Mouse (Mus musculus): ENCODE data around the gene AC161166.1.
"Not testable (repeated sequence)": the region's sequence is repeated elsewhere in the genome, so short reads cannot be mapped to it uniquely, and the experiment has no call there.

The AC161166.1 gene

DNA sequence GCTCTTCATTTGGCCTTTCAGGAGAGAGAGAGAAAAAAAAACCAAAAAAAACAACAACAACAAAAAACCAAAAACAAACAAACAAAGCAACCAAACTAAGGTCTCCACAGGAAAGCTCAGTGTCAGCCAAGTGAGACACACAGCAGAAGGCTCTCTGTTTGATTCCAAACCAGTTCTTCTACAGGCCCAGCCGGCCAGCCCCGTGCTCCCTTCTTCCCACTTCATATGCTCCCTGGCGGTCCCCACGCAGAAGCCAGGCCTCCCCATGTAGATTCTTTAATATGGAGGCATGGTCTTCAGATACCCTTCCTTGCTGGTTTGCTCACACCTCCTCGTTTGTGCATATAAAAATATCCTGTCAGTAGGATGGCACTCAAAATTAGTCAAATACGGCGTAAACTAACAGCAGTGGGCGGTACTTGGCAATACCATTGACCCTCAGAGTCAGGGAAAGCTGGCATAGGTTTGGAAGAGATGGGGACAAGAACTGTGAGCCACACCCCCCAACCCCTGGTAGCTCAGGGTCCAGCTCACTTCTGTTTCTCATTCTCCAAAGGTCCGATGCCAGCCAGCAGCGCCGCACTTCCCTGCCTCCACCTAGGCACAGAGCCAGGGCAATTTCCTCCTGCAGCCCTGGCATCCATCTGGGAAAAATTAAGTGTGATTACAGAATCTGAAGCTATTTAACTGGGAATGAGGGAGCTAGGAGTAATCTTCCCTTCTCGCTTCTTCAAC lies 13.6 kb upstream of the AC161166.1 start:
- no peak for DNase-seq (ENCODE audit: extremely low read depth, low read depth)

DNA sequence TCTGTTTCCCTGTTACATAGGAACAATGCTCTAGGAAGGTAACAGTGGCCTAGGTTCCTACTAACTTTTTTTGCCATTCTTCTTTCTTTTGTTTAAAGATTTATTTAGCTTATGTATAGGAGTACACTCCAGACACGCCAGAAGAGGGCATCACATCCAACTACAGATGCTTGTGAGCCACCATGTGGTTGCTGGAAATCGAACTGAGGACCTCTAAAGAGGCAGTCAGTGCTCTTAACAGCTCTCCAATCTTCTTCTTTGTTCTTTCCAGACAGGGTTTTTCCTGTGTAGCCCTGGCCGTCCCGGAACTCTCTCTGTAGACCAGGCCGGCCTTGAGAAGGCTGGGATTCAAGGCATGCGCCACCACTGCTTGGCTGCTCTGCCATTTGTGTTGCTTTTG lies 12.7 kb upstream of the AC161166.1 start:
- no peak for DNase-seq (ENCODE audit: extremely low read depth, low read depth)

DNA sequence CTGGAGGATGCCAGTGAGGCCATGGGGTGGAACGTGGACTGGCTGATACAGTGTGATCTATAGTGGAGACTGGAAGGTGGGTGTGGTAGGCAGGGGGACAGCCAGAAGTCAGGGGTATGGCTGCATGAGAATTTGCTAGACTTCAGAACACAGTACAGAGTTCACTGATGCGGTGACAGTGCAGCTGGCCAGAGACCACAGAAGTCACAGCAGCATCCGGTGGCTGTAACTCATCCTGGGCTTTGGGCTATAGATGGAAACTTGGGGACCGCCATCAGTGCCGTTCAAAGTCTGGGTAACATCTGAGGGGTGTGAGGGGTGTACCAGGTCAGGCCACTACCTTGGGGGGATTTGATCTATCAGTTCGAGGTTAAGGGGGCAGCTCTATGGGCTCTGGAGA lies 11.5 kb upstream of the AC161166.1 start:
- no peak for DNase-seq (ENCODE audit: extremely low read depth, low read depth)

DNA sequence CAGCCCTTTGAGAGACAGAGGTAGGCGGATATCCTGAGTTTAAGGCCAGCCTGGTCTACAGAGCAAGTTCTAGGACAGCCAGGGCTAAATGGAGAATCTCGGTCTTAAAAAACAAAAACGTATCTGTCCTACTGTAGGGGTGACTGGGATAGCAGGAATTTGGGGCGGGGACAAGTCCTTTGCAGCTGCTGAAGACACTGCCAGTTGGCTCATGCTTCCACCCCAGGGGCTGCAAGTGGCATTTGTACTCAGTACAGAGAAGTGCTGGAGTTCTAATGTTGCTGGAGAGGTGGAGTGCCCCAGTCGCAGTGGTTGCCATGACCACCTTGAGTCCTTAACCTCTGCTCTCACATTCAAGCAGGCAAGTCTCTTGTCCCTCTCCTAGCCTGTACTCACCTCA lies 10.6 kb upstream of the AC161166.1 start:
- DNase-seq (ENCODE audit: extremely low read depth, low read depth) = no peak

DNA sequence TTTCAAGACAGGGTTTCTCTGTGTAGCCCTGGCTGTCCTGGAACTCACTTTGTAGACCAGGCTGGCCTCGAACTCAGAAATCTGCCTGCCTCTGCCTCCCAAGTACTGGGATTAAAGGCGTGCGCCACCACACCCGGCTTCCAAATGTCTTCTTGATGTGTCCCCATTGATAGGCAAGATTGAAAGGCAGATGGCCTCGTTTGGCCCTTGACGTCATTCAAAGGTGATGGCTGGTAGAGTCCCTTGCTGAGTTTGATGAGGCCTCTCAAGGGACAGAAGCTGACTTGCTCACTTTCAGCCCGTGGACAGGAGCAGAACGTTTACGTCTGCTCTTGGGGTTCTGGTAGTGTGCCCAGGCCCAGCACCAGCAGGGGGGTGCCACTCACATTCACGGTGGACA lies 7.8 kb upstream of the AC161166.1 start:
- not testable (repeated sequence) for DNase-seq (ENCODE audit: extremely low read depth, low read depth)

DNA sequence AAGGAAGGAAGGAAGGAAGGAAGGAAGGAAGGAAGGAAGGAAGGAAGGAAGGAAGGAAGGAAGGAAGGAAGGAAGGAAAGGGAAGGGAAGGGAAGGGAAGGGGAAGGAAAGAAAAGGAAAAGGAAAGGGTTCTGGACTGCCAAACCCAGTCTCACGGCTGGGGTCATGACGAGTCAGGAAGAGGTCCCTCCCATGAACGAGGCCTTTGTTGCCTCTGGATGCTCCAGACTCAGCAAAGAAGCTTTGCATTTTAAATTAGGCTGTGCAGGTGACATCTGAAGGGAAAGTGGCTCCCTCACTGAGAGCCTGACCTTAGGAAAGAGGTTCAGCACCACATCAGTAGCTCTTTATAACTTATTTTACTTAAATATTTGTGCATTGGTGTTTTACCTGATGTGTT lies 6.9 kb upstream of the AC161166.1 start:
- no peak for DNase-seq (ENCODE audit: extremely low read depth, low read depth)

DNA sequence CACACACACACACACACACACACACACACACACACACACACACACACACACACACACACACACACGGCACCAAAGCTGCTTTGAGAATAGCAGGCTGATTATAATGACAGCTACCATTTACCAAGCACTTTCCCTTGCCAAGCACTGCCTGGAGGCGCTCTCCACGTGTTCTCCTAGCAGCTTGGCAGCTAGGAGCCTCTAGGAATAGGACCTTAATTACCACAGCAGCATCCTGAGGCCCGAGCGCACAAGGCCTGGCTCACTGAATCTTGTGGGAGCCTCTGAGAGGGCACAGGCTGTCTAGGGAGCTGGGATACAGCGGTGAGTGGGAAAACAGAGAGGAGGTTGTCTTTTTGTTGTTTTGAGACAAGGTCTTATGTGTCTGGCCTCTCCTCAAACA lies 5.4 kb upstream of the AC161166.1 start:
- no peak for DNase-seq (ENCODE audit: extremely low read depth, low read depth)

DNA sequence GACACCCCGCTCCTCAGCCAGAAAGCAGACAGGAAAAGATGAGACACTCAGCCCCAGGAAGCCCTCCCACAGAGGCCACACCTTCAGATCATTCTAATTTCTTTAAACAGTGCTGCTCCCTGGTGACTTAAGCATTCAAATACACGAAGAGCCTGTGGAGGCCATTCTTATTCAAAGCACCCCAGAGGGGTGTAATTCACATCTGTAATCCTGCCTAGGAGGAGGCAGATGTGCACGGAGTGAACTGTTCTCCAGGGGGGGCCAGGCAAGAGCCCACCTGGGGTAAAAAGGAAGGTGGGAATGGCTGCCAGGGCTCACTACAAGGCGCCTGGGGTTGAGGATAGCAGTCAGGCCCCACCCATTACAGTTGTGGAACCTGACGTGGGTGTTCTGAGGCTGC lies 4.8 kb upstream of the AC161166.1 start:
- no peak for DNase-seq (ENCODE audit: extremely low read depth, low read depth)

DNA sequence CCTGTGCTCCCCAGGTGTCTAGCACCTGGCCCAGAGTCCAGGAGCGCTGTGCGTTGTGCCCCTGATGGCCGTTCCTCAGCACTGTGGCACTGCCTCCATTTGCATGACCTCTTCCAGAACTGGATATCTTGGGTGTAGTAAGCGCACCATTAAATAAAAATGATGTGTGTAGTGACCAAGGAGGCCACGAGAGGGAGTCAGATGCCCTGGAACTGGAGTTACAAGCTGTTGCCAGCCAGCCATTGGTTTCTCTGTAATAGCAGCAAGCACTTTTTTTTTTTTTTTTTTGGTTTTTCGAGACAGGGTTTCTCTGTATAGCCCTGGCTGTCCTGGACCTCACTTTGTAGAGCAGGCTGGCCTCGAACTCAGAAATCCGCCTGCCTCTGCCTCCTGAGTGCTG lies 4.1 kb upstream of the AC161166.1 start:
- not testable (repeated sequence) for DNase-seq (ENCODE audit: extremely low read depth, low read depth)

DNA sequence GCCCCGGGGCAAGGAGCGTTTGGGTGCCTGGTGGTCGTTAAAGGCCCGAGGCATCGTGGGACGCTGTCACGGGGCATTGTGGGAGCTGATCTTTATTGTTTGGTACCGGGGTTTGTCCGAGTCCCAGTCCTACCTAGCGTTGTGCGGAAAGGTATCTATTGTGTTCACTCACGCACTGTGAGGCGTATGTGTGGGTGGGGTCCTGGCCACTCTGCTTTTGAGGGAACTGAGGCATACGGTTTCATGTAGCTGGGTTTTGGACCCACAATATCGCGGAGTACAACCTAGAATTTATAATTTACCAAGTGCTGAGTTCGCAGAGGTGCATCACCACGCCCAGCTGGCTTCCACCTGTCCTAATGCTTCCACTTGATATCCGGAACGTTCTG lies 4.5 kb downstream of the AC161166.1 start:
- no peak for DNase-seq (ENCODE audit: extremely low read depth, low read depth)

DNA sequence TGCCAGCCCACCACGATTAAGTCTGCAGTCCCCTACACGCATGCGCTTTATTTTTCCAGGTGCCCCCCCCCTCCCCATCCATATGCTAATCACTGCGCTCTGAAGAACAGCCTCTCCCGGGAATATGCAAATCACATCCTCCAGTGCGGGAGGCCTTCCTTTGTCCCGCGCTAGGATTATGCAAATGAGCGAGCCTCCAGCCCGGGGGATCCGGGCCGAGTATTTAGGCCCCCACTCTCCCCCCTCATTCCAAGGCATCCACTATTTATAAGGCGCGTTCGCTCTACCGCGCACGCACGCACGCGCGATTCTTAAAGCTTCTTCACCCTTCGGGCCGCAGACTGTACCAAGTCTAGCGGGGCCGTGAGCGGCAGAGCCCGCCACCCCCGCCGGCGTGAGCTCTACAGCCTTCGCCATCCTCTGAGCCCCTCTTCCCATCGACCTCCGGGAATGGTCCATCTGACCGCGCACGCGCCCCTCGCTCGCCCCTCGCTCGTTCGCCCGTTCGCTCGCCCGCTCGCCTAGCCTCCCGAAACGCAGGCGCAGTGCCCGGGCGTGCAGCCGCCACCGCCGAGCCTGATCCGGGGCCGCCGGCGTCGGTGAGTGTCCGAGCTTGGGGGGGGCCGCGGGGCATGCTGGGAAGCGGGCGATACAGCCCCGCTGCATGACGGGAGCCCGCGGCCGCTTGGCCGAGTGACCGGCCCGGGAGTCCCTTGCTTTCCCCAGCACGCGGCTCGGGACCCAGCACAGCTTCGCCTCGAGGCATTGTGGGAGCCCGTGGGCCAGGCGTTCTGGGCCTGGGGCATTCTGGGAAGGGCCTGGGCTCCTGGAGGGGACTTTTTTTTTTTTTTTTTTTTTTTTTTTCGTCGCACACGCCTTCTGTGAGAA lies 5.2 kb downstream of the AC161166.1 start, which contains the start of gene Zfp428:
TSS of gene Zfp428 (plus strand) at position 169 of the 888 bp plus-strand sequence.
- DNase-seq (ENCODE audit: extremely low read depth, low read depth) = peak; percentile 62

DNA sequence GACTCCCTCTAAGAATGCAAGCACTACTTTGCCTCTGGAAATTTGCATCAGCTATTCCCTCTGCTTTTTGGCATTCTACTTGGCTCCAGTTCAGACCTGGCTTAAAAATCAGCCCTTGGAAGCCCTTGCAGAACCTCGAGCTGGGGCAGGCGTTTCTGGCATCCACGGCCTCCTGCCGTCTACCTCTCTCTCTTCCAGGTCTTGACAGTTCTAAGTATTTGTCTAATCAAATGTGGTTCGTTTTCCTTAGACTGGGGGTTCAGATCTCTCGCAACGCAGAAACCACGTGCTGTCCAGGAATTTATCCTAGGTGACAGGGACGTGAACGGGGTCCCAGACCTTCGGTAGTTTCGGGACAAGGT lies 5.8 kb downstream of the AC161166.1 start:
- no peak for DNase-seq (ENCODE audit: extremely low read depth, low read depth)

DNA sequence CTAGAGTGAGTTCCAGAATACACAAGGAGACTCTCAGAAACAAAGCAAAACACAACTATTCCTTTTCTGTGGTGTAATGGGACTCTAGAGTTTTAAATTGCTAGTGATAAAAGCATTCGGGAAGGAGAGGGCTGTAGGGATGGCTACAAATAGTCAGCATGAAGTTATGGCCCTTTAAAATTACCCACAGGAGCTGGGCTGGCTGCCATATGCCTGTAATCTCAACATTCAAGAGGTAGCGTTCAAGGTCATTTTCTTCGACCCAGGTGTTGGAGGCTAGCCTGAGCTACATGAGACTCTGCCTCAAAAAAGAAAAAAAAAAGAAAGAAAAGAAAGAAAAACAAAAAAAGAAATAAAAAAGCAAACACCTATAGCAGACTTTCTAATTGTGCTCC lies 6.2 kb downstream of the AC161166.1 start:
- no peak for DNase-seq (ENCODE audit: extremely low read depth, low read depth)

DNA sequence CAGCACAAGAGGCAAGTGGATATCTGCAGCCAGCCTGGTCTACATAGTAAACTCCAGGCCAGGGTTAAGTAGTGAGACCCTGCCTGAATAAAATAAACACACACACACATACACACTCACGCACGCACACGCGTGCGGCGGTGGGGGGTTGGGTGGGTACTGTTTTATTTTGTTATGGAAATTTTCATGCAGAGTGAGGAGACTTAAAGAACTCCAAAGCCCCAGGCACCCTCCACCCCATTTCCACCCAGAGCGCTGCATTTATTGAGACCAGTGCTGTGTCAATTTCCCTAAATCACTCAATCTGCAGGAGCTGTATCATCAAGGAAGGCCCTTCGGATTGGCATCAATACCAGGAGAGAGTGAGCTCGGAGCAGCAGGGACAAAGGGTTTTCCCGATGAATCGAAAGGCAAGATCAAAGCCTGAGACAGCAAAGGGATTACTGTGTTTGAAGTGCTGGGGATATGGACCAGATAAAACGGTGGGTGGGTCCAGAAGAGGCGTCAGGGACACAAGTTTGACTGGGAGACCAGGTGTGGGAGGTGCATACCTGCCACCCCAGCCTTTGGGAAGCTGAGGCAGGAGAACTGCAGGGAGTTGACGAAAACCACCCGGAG lies 6.7 kb downstream of the AC161166.1 start:
- DNase-seq (ENCODE audit: extremely low read depth, low read depth) = no peak

DNA sequence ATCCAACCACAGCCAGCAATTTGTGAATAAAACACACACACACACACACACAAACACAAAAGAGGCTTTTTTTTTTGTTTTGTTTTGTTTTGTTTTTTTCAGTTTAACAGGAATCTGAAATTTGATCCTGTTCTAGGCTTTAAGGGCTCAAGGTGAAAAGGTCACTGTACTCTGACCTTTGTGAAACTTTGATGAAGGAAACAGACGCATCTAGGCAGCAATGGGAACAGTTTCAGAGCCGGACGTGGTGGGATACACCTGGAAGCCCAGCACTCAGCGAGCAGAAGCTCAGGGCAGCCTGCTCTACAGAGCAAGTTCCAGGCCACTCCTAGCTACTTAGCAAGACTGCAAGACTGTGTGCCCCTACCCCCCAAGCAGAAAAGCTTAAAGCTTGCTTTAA lies 7.4 kb downstream of the AC161166.1 start:
- no peak for DNase-seq (ENCODE audit: extremely low read depth, low read depth)

DNA sequence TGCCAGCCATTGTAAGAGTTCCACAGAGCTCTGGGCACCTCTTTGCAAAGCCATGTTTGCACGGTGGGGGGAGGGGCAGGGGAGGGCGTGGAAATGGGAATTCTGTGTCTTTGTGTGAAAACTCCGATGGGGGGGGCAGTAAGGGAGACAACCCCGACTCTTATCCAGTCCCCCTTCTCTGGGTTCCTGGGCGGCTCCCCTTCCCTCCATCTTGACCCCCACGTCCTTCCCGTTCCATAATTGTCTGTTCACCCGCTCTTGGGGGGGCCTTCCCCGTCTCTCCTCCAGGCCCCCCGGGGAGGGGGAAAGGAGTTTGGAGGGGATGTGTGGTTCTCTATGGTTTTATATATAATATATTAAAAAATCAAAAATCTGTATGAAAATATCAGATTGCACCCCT lies 8.3 kb downstream of the AC161166.1 start:
- no peak for DNase-seq (ENCODE audit: extremely low read depth, low read depth)

DNA sequence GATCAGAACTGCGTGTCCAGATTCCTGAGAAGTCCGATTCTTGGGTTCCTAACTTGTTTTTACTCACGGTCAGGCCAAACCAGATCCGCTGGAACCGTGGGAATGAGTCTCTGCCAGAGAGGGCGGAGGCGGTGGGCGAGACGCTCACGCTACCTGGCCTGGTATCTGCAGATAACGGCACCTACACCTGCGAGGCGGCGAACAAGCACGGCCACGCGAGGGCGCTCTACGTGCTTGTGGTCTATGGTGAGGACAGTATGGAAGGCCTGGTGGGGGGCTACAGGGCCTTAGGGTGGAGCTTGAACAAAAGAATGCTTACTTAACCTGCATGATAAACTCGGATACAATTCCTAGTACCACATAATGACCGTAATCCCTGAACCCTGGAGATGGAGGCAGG lies 10.8 kb downstream of the AC161166.1 start:
- no peak for DNase-seq (ENCODE audit: extremely low read depth, low read depth)

DNA sequence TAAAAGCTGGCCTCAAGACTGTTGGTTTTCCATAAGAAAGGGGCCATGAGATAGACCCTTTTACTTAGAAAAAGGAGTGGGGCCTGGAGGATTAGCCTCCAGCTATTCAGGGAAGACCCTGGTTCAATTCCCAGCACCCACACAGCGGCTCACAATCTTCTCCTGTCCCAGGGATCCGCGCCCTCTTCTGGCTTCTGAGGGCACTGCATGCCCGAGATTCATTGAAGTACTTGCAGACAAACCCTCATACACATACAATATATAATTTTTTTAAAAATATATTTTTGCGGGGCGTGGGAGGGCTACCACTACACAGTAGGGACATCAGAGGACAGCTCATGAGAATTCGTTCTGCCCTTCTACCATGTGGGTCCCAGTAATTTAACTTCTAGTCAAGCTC lies 11.3 kb downstream of the AC161166.1 start:
- no peak for DNase-seq (ENCODE audit: extremely low read depth, low read depth)

DNA sequence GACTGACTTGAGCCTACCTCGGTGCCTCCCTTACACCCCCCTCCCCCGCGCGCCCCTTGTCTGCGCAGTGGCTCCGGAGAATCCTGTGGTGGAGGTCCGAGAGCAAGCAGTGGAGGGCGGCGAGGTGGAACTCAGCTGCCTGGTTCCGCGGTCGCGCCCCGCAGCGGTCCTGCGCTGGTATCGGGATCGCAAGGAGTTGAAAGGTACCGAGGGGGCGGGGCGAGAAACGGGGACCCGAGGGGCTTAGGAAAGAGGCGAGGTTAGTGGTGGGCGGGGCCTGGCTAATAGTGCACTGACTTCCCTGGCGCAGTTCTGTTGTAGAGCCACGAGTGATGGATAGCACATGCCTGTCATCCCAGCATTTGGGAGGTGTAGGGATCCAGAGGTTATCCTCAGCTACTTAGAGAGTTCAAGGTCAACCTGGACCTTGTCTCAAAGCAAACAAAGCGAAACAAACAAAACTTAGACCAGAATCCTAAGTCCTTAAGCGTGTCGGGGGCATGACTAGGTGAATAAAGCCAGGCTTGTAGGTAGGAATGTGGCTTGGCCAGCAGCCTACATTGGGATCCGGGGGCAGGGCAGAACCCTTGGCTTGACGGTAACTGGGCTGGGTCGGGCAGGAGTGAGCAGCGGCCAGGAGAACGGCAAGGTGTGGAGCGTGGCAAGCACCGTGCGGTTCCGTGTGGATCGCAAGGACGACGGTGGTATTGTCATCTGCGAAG lies 12.2 kb downstream of the AC161166.1 start:
- no peak for DNase-seq (ENCODE audit: extremely low read depth, low read depth)

DNA sequence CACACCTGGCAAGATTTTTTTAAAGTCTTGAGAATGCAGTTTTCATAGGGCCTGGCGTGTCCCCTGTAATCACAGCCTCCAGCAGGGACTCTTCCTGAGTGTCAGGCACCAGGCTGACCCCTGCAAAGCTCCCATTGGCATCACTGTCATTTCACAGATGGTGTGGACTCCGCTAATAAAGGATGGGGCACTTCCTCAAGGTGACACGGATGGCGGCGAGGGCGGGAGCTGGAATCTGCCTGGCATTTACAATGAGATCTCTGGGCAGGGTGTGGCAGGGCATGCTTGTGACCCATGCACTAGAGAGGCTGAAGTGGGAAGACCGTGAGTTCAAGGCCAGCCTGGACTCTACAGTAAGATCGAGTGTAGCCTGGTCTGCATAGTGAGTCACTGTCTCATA lies 24.0 kb downstream of the AC161166.1 start:
- no peak for DNase-seq (ENCODE audit: extremely low read depth, low read depth)

DNA sequence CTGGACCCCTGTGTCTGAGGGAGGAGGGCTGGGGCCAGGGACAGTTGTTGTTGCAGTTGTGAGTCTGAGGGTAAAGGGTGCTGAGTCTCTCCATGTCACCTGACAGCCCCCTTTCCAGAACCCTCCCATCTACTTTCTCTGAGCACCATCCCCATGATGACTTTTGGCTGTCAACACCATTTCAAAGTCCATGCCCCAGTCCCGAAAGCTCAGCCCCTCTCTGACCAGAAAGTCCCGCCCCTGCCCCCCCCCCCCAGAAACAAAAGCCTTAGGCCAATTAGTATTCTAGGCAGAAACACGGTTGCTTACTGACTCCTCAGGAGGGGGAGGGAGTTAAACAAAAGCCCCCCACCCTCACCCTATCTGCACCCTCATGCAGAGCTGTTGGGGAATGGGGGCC lies 24.9 kb downstream of the AC161166.1 start:
- DNase-seq (ENCODE audit: extremely low read depth, low read depth) = no peak

DNA sequence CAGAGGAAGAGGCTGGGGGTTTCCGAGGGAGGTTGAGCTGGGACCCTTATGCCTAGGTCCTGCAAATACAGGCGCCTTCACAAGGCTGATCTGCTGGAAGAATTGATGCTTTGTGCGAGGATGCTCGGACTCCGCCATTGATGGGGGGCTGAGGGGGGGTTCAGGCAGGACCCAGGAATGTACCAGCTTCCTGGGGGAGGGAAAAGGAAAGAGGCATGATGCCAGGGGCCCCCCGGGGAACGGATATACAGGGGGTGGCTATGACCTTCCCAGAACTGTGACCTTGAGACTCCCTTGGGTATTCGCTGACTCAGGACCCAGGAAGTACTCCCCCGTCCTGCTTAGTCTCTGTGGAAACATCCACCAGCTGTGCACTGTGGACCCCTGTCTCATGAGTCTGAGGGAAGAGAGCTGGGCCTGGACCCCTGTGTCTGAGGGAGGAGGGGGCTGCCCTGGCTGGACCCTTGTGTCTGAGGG lies 25.6 kb downstream of the AC161166.1 start:
- DNase-seq (ENCODE audit: extremely low read depth, low read depth) = no peak

Data from MEL-GATA-1-ER (cell line).